Mouse (Mus musculus): ENCODE measurements at regions not wholly inside any gene's neighbourhood (a gene's known extent, or its start where the extent isn't known, plus 50 kb on each side); places are given as distances from the start of the nearest gene placed in this dataset.

DNA sequence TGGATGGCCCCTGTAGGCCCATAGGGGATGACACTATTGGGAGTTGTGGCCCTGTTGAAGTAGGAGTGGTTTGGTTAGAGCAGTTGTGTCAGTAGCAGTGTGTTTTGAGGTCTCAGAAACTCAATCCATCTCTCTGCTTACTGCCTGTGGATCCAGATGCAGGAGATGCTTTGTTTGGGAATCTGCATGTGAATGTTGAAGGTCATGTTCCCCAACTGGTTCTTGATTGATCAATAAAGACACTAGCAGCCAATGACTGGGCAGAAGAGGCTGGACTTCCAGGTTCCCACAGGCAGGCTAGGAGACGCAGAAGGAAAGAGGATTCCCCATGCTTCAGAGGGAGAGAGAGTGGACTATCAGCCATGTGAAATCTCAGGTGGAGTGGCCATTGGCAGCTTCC lies 1309.9 kb downstream of the Gm37988 start:
- TF ChIP-seq POLR2AphosphoS2 (IDR thresholded peaks at IDR 0.05; ENCODE audit: low read length) (no peak), POLR2A (IDR thresholded peaks at IDR 0.05; ENCODE audit: control insufficient read depth in 1 of 2, insufficient read depth in 1 of 2, low read depth in 1 of 2, low read length in 2 of 2, poor library complexity in 1 of 2) (no peak)
